Mouse (Mus musculus) kidney, adult 2 months (tissue): ENCODE measurements around the gene Nlgn1.

ENCODE experiments used
- CTCF ChIP-seq: fragments of 200-500 bp; conservative IDR thresholded peaks from 2 replicates; pipeline ENCODE4 v1.5.1; 2011; ENCODE audit warnings: low read depth, mild to moderate bottlenecking, control low read depth, low read length, moderate library complexity, mixed read lengths; ENCODE audit not compliant: insufficient read depth, insufficient read length
- POLR2A ChIP-seq: fragments of 200-500 bp; IDR thresholded peaks from one replicate; pipeline ENCODE4 v1.6.1; 2011; ENCODE audit warnings: low read depth, low read length, control low read depth

GRCm38 (mm10) chr3:25763689-25764088, 568.6 kb downstream of the Nlgn1 start:
- TF ChIP-seq CTCF: no peak
- no peak for TF ChIP-seq POLR2A
